Mouse (Mus musculus) cortical plate, adult 2 months (tissue): ENCODE measurements around the gene Coa3.

Source experiments
- CTCF ChIP-seq: fragments of 200-500 bp; IDR thresholded peaks from 2 replicates; pipeline ENCODE4 v1.5.1; 2011; ENCODE audit warnings: mild to moderate bottlenecking, control low read depth, low read length; ENCODE audit not compliant: insufficient read depth; ENCODE audit errors: extremely low read depth
- POLR2A ChIP-seq: fragments of 200-500 bp; IDR thresholded peaks from 2 replicates; pipeline ENCODE4 v1.6.1; 2011; ENCODE audit warnings: mild to moderate bottlenecking, low read length, control low read depth; ENCODE audit not compliant: insufficient read depth; ENCODE audit errors: extremely low read depth

DNA sequence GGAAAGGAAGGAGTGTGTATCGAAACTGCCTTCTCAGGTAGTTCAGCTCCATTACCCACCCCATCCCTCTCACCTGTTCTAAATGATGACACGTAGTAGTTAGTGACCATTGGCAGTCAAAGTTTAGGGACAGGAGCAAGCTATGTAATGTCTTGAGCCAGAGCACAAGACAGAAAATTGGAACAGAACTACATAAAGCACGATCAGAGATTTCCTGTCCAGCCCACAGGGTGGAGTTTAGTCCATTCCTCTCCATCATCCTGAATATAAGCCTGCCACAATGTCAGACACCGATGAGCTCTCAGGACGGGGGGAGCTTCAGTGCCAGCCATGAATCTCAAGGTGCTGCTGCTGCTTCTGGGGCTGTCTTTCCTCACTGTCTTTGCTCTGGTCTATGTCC lies 45.8 kb upstream of the Coa3 start, which contains the start of gene Aoc2:
- TF ChIP-seq POLR2A: no peak
- TF ChIP-seq CTCF: no peak
